Mouse (Mus musculus): ENCODE data around the gene Muc13.

DNA sequence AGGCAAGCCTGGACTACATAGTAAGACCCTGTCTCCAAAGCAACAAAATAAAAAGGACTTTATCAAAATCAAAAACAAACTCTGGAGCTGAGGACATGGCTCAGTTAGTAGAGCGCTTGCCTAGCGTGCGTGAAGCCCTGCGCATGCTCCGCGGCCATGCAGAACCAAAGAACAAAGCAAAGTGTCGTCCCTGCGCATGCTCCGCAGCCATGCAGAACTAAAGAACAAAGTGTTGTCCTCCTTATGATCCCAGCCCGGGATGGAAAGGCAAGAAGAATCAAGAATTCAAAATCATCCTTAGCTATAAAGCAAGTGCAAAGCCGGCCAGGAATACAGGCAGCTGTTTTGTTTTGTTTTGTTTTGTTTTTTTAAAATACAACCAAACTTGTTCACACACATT is 32.8 kb upstream of the Muc13 start:
- no peak for TF ChIP-seq CTCF (conservative IDR thresholded peaks at IDR 0.05; ENCODE audit: low read length)
- TF ChIP-seq NANOG (IDR thresholded peaks at IDR 0.05; ENCODE audit: borderline replicate concordance, low read length) = no peak
- no peak for TF ChIP-seq POU5F1 (IDR thresholded peaks at IDR 0.05; ENCODE audit: borderline replicate concordance, low read length)

All from E14TG2a.4 (cell line).